Mouse (Mus musculus): ENCODE measurements around the gene Ddr2. TPM values are rescaled to one million over a fixed set of nuclear protein-coding genes. Genes with fewer than 3 reads are reported as not detected.

The Ddr2 gene
- 0.38 TPM in 1 of 2 replicates, not detected in the other for total RNA-seq (2017)

- no peak for ATAC-seq (replicated peaks in 1 of 2; ENCODE audit: insufficient read depth in 1 of 2, low FRiP score in 2 of 2, low TSS enrichment in 1 of 2, low read depth in 1 of 2, poor library complexity in 2 of 2, severe bottlenecking in 2 of 2)
These were observed at the start of gene Ddr2 for GRCm38 (mm10) chr1:170110516-170111332. Gene Ddr2, minus strand, starts transcription at chr1:170110762.

GRCm38 (mm10) chr1:170159707-170160106 lies 49.1 kb upstream of the Ddr2 start:
- ATAC-seq (replicated peaks in 1 of 2; ENCODE audit: insufficient read depth in 1 of 2, low FRiP score in 2 of 2, low TSS enrichment in 1 of 2, low read depth in 1 of 2, poor library complexity in 2 of 2, severe bottlenecking in 2 of 2) = peak in 1 of 2 experiments; percentile 46; a peak in 2 of 4 replicates

- no peak for ATAC-seq (replicated peaks in 1 of 2; ENCODE audit: insufficient read depth in 1 of 2, low FRiP score in 2 of 2, low TSS enrichment in 1 of 2, low read depth in 1 of 2, poor library complexity in 2 of 2, severe bottlenecking in 2 of 2)
These were observed 45.2 kb upstream of the Ddr2 start for GRCm38 (mm10) chr1:170155761-170156160.

- ATAC-seq (replicated peaks in 1 of 2; ENCODE audit: insufficient read depth in 1 of 2, low FRiP score in 2 of 2, low TSS enrichment in 1 of 2, low read depth in 1 of 2, poor library complexity in 2 of 2, severe bottlenecking in 2 of 2) = no peak
These were observed 44.7 kb upstream of the Ddr2 start for GRCm38 (mm10) chr1:170155298-170155697.

GRCm38 (mm10) chr1:170153986-170154385 lies 43.4 kb upstream of the Ddr2 start:
- ATAC-seq (replicated peaks in 1 of 2; ENCODE audit: insufficient read depth in 1 of 2, low FRiP score in 2 of 2, low TSS enrichment in 1 of 2, low read depth in 1 of 2, poor library complexity in 2 of 2, severe bottlenecking in 2 of 2) = no peak

GRCm38 (mm10) chr1:170152552-170152951 lies 42.0 kb upstream of the Ddr2 start:
- ATAC-seq (replicated peaks in 1 of 2; ENCODE audit: insufficient read depth in 1 of 2, low FRiP score in 2 of 2, low TSS enrichment in 1 of 2, low read depth in 1 of 2, poor library complexity in 2 of 2, severe bottlenecking in 2 of 2) = no peak

GRCm38 (mm10) chr1:170150870-170151269 lies 40.3 kb upstream of the Ddr2 start:
- no peak for ATAC-seq (replicated peaks in 1 of 2; ENCODE audit: insufficient read depth in 1 of 2, low FRiP score in 2 of 2, low TSS enrichment in 1 of 2, low read depth in 1 of 2, poor library complexity in 2 of 2, severe bottlenecking in 2 of 2)

GRCm38 (mm10) chr1:170149756-170150155 lies 39.2 kb upstream of the Ddr2 start:
- no peak for ATAC-seq (replicated peaks in 1 of 2; ENCODE audit: insufficient read depth in 1 of 2, low FRiP score in 2 of 2, low TSS enrichment in 1 of 2, low read depth in 1 of 2, poor library complexity in 2 of 2, severe bottlenecking in 2 of 2)

GRCm38 (mm10) chr1:170148536-170148935 lies 38.0 kb upstream of the Ddr2 start:
- peak in 1 of 2 experiments; percentile 25; a peak in 1 of 4 replicates for ATAC-seq (replicated peaks in 1 of 2; ENCODE audit: insufficient read depth in 1 of 2, low FRiP score in 2 of 2, low TSS enrichment in 1 of 2, low read depth in 1 of 2, poor library complexity in 2 of 2, severe bottlenecking in 2 of 2)

GRCm38 (mm10) chr1:170147651-170148448 lies 37.3 kb upstream of the Ddr2 start:
- ATAC-seq (replicated peaks in 1 of 2; ENCODE audit: insufficient read depth in 1 of 2, low FRiP score in 2 of 2, low TSS enrichment in 1 of 2, low read depth in 1 of 2, poor library complexity in 2 of 2, severe bottlenecking in 2 of 2) = no peak

GRCm38 (mm10) chr1:170145606-170146005 lies 35.0 kb upstream of the Ddr2 start:
- ATAC-seq (replicated peaks in 1 of 2; ENCODE audit: insufficient read depth in 1 of 2, low FRiP score in 2 of 2, low TSS enrichment in 1 of 2, low read depth in 1 of 2, poor library complexity in 2 of 2, severe bottlenecking in 2 of 2) = no peak

- no peak for ATAC-seq (replicated peaks in 1 of 2; ENCODE audit: insufficient read depth in 1 of 2, low FRiP score in 2 of 2, low TSS enrichment in 1 of 2, low read depth in 1 of 2, poor library complexity in 2 of 2, severe bottlenecking in 2 of 2)
These were observed 31.8 kb upstream of the Ddr2 start for GRCm38 (mm10) chr1:170142256-170142871.

- ATAC-seq (replicated peaks in 1 of 2; ENCODE audit: insufficient read depth in 1 of 2, low FRiP score in 2 of 2, low TSS enrichment in 1 of 2, low read depth in 1 of 2, poor library complexity in 2 of 2, severe bottlenecking in 2 of 2) = no peak
These were observed 31.1 kb upstream of the Ddr2 start for GRCm38 (mm10) chr1:170141626-170142025.

- ATAC-seq (replicated peaks in 1 of 2; ENCODE audit: insufficient read depth in 1 of 2, low FRiP score in 2 of 2, low TSS enrichment in 1 of 2, low read depth in 1 of 2, poor library complexity in 2 of 2, severe bottlenecking in 2 of 2) = peak; percentile 99 to 100
These were observed 25.9 kb upstream of the Ddr2 start for GRCm38 (mm10) chr1:170136351-170137009.

- ATAC-seq (replicated peaks in 1 of 2; ENCODE audit: insufficient read depth in 1 of 2, low FRiP score in 2 of 2, low TSS enrichment in 1 of 2, low read depth in 1 of 2, poor library complexity in 2 of 2, severe bottlenecking in 2 of 2) = no peak
These were observed 23.7 kb upstream of the Ddr2 start for GRCm38 (mm10) chr1:170134264-170134663.

- no peak for ATAC-seq (replicated peaks in 1 of 2; ENCODE audit: insufficient read depth in 1 of 2, low FRiP score in 2 of 2, low TSS enrichment in 1 of 2, low read depth in 1 of 2, poor library complexity in 2 of 2, severe bottlenecking in 2 of 2)
These were observed 20.4 kb upstream of the Ddr2 start for GRCm38 (mm10) chr1:170130962-170131361.

GRCm38 (mm10) chr1:170124644-170125043 lies 14.1 kb upstream of the Ddr2 start:
- ATAC-seq (replicated peaks in 1 of 2; ENCODE audit: insufficient read depth in 1 of 2, low FRiP score in 2 of 2, low TSS enrichment in 1 of 2, low read depth in 1 of 2, poor library complexity in 2 of 2, severe bottlenecking in 2 of 2) = no peak
